Mouse (Mus musculus) telencephalon, adult 2 months (tissue): ENCODE data around the gene Vpreb1.

Experiments
- DNase-seq: peaks from one replicate; pipeline ENCODE4 v3.0.0-alpha.2; 2011; ENCODE audit warnings: low read depth, low spot score

Vpreb1 gene

GRCm38 (mm10) chr16:16855541-16855940 is 15.1 kb downstream of the Vpreb1 start:
- peak; percentile 58 for DNase-seq

DNA sequence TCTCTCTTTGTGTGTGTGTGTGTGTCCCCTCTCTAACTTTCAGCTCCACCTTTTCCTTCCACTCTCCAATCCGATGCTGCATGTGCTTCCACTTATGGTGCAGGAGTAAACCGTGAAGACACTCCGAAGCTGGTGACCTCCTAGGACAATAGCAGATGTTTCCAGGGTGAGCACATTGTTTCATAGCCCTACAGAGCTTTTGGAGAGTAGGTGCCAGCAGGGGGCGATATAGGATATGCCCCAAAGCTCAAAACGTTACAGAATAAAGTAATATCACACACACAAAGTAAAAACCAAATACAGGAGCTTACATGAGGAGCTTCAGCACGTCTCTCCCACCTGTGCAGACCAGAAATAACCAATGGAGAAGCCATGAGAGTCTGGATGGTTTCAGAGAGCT is 15.8 kb downstream of the Vpreb1 start:
- peak; percentile 16 for DNase-seq

DNA sequence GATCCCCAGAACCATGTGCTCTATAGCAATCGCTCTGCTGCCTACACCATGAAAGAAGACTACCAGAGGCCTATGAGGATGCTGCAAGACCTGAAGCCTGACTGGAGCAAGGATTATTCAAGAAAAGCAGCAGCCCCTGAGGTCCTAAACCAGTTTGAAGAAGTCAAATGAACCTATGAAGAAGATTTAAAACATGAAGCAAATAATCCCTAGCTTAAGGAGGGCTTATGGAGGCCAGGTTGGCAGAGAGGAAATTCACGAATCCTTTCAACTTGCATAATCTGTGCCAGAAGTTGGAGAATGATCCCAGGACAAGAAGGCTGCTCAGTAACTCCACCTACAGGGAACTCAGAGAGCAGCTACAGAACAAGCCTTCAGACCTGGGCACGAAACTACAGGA is 18.2 kb downstream of the Vpreb1 start:
- no peak for DNase-seq

DNA sequence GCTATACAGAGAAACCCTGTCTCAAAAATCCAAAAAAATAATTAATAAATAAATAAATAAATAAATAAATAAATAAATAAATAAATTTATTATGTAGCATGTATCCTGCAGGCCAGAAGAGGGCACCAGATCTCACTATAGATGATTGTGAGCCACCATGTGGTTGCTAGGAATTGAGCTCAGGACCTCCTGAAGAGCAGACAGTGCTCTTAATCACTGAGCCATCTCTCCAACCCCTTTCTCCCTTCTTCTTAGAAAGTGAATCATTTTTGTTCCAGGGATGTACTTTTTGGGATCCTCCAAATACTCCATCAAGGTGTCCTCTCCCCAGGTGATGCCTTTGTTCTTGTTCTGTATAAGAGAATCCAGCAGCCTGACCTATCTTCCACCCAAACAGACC is 21.4 kb downstream of the Vpreb1 start:
- DNase-seq, result no peak

DNA sequence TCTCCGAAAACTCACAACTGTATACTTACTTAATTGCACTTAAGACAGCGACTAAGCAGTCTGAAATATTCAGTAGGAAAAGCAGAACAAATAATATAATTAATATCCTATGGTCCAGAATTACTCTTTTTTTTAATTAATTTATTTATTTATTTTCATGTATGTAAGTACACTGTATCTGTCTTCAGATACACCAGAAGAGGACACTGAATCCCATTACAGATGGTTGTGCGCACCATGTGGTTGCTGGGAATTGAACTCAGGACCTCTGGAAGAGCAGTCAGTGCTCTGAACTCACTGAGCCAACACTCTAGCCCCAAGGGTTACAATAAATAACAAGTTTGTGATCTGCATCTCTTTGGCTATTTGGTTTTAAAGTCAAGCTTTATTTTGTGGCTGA is 41.0 kb downstream of the Vpreb1 start:
- no peak for DNase-seq

GRCm38 (mm10) chr16:16828757-16829615 is 41.7 kb downstream of the Vpreb1 start, which contains the start of gene Spag6l:
TSS of gene Spag6l (minus strand) at chr16:16829456.
- DNase-seq, result peak; percentile 31

GRCm38 (mm10) chr16:16826223-16826622 is 44.4 kb downstream of the Vpreb1 start:
- no peak for DNase-seq

DNA sequence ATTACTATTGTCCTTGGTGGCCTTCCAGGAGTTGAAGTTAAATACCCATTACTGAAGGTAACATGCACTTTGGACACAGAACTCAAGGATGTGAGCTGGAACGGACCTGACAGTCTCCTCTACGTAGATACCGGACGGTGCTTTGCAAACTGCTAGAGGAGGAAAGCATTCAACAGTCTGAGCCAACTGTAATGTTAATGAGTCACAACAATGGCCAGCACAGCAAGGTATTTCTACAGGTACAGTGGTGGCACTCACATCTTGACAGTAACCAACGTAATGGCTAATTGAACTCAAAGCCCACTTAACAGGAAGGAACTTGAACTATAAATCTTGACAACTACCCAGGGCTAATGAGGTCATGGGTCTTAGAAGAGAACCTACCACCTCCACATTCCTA is 45.2 kb downstream of the Vpreb1 start:
- DNase-seq, result no peak
